Mouse (Mus musculus): Measurements from ENCODE around the gene Xrcc1. TPM values are rescaled to one million over a fixed set of nuclear protein-coding genes. Genes with fewer than 3 reads are reported as not detected.
"Not testable (repeated sequence)": the region's sequence is repeated elsewhere in the genome, so short reads cannot be mapped to it uniquely, and the experiment has no call there.

Xrcc1 gene
- polyA plus RNA-seq, 1 experiment from 2014 or later: 55.0 TPM

- WGBS: 5% methylated on average over 27 of the region's 27 CpGs
These were observed 64.2 kb downstream of the Xrcc1 start, which contains the start of gene Phldb3 for GRCm38 (mm10) chr7:24610144-24610878. TSS of gene Phldb3 (plus strand) at chr7:24610763.

GRCm38 (mm10) chr7:24610879-24611494 lies 64.9 kb downstream of the Xrcc1 start:
- under 1% methylated on average over 36 of the region's 36 CpGs for WGBS
- H3K4me1 ChIP-seq (ENCODE audit: control insufficient read depth, insufficient read depth, low read length): peaks cover 10% of the 10 kb centered on the region; the same call in 1 of the 2 replicates
- H3K9me3 ChIP-seq (ENCODE audit: control insufficient read depth, low read length): no peaks in the 10 kb centered on the region
- DNase-seq: peak; percentile 67
- peak overlapping the region; percentile 45 for H3K4me2 ChIP-seq (ENCODE audit: low read length)
- peaks cover 42% of the 10 kb centered on the region for H3K27me3 ChIP-seq (ENCODE audit: control insufficient read depth, insufficient read depth, low read length)
- peak overlapping the region; percentile 23 for H3K4me3 ChIP-seq (replicated peaks; ENCODE audit: low read depth, low read length)
- no peak overlapping the region for H3K27ac ChIP-seq (replicated peaks; ENCODE audit: low read depth, low read length)
- no peaks in the 10 kb centered on the region for H3K36me3 ChIP-seq (ENCODE audit: control insufficient read depth, insufficient read depth, low read length)
- H3K9ac ChIP-seq (replicated peaks; ENCODE audit: low read length): no peak overlapping the region
- peak; percentile 64; the same call in 1 of the 2 replicates for ATAC-seq (ENCODE audit: low FRiP score, low TSS enrichment)

More at GRCm38 (mm10) chr7:24610144-24610878, 64.2 kb downstream of the Xrcc1 start, which contains the start of gene Phldb3:
- no peaks in the 10 kb centered on the region for H3K9me3 ChIP-seq (ENCODE audit: control insufficient read depth, low read length)
- peaks cover 42% of the 10 kb centered on the region for H3K27me3 ChIP-seq (ENCODE audit: control insufficient read depth, insufficient read depth, low read length)
- peak within 1 kb of the TSS; percentile 23 for H3K4me3 ChIP-seq (replicated peaks; ENCODE audit: low read depth, low read length)
- peak within 1 kb of the TSS; percentile 45 for H3K4me2 ChIP-seq (ENCODE audit: low read length)
- peaks cover 10% of the 10 kb centered on the region; the same call in 1 of the 2 replicates for H3K4me1 ChIP-seq (ENCODE audit: control insufficient read depth, insufficient read depth, low read length)
- no peak for ATAC-seq (ENCODE audit: low FRiP score, low TSS enrichment)
- no peak within 1 kb of the TSS for H3K27ac ChIP-seq (replicated peaks; ENCODE audit: low read depth, low read length)
- DNase-seq: no peak
- no peak within 1 kb of the TSS for H3K9ac ChIP-seq (replicated peaks; ENCODE audit: low read length)
- H3K36me3 ChIP-seq (ENCODE audit: control insufficient read depth, insufficient read depth, low read length): no peaks in the 10 kb centered on the region

- peaks cover 10% of the 10 kb centered on the region; the same call in 1 of the 2 replicates for H3K4me1 ChIP-seq (ENCODE audit: control insufficient read depth, insufficient read depth, low read length)
- H3K4me2 ChIP-seq (ENCODE audit: low read length): no peak overlapping the region; the same call in 1 of the 2 replicates
- peaks cover 42% of the 10 kb centered on the region for H3K27me3 ChIP-seq (ENCODE audit: control insufficient read depth, insufficient read depth, low read length)
- H3K27ac ChIP-seq (replicated peaks; ENCODE audit: low read depth, low read length): no peak overlapping the region
- no peak overlapping the region for H3K4me3 ChIP-seq (replicated peaks; ENCODE audit: low read depth, low read length)
- no peak for DNase-seq
- 15% methylated on average over 7 of the region's 7 CpGs for WGBS
- no peak overlapping the region for H3K9ac ChIP-seq (replicated peaks; ENCODE audit: low read length)
- H3K36me3 ChIP-seq (ENCODE audit: control insufficient read depth, insufficient read depth, low read length): no peaks in the 10 kb centered on the region
- no peak for ATAC-seq (ENCODE audit: low FRiP score, low TSS enrichment)
- no peaks in the 10 kb centered on the region for H3K9me3 ChIP-seq (ENCODE audit: control insufficient read depth, low read length)
These were observed 65.6 kb downstream of the Xrcc1 start for GRCm38 (mm10) chr7:24611709-24612108.

- H3K4me1 ChIP-seq (ENCODE audit: control insufficient read depth, insufficient read depth, low read length): peaks cover 10% of the 10 kb centered on the region; the same call in 1 of the 2 replicates
- no peak overlapping the region for H3K27ac ChIP-seq (replicated peaks; ENCODE audit: low read depth, low read length)
- ATAC-seq (ENCODE audit: low FRiP score, low TSS enrichment) (no peak), DNase-seq (no peak)
- H3K36me3 ChIP-seq (ENCODE audit: control insufficient read depth, insufficient read depth, low read length): no peaks in the 10 kb centered on the region
- H3K4me3 ChIP-seq (replicated peaks; ENCODE audit: low read depth, low read length): no peak overlapping the region
- H3K4me2 ChIP-seq (ENCODE audit: low read length): peak overlapping the region; percentile 6; the same call in 1 of the 2 replicates
- WGBS: 4% methylated on average over 27 of the region's 27 CpGs
- peaks cover 42% of the 10 kb centered on the region for H3K27me3 ChIP-seq (ENCODE audit: control insufficient read depth, insufficient read depth, low read length)
- H3K9me3 ChIP-seq (ENCODE audit: control insufficient read depth, low read length): no peaks in the 10 kb centered on the region
- H3K9ac ChIP-seq (replicated peaks; ENCODE audit: low read length): no peak overlapping the region
These were observed 66.3 kb downstream of the Xrcc1 start for GRCm38 (mm10) chr7:24612308-24612910.

GRCm38 (mm10) chr7:24614816-24615215 lies 68.7 kb downstream of the Xrcc1 start:
- no peaks in the 10 kb centered on the region for H3K9me3 ChIP-seq (ENCODE audit: control insufficient read depth, low read length)
- no peaks in the 10 kb centered on the region for H3K36me3 ChIP-seq (ENCODE audit: control insufficient read depth, insufficient read depth, low read length)
- H3K4me3 ChIP-seq (replicated peaks; ENCODE audit: low read depth, low read length): no peak overlapping the region
- ATAC-seq (ENCODE audit: low FRiP score, low TSS enrichment): no peak
- no peak for DNase-seq
- peaks cover 38% of the 10 kb centered on the region for H3K27me3 ChIP-seq (ENCODE audit: control insufficient read depth, insufficient read depth, low read length)
- WGBS: 76% methylated on average over 13 of the region's 13 CpGs
- H3K9ac ChIP-seq (replicated peaks; ENCODE audit: low read length): no peak overlapping the region
- H3K4me1 ChIP-seq (ENCODE audit: control insufficient read depth, insufficient read depth, low read length): peaks cover 10% of the 10 kb centered on the region; the same call in 1 of the 2 replicates
- H3K27ac ChIP-seq (replicated peaks; ENCODE audit: low read depth, low read length): no peak overlapping the region
- no peak overlapping the region for H3K4me2 ChIP-seq (ENCODE audit: low read length)

- 86% methylated on average over 8 of the region's 8 CpGs for WGBS
- Histone ChIP-seq H3K4me3 (replicated peaks; ENCODE audit: low read depth, low read length) (no peak overlapping the region), H3K4me1 (ENCODE audit: control insufficient read depth, insufficient read depth, low read length) (0 out of 2 replicates have a peak, but pooled peaks cover 2% of the 10 kb centered on the region), H3K27ac (replicated peaks; ENCODE audit: low read depth, low read length) (no peak overlapping the region), H3K9ac (replicated peaks; ENCODE audit: low read length) (no peak overlapping the region), H3K36me3 (ENCODE audit: control insufficient read depth, insufficient read depth, low read length) (no peaks in the 10 kb centered on the region), H3K9me3 (ENCODE audit: control insufficient read depth, low read length) (no peaks in the 10 kb centered on the region), H3K4me2 (ENCODE audit: low read length) (no peak overlapping the region), H3K27me3 (ENCODE audit: control insufficient read depth, insufficient read depth, low read length) (peaks cover 10% of the 10 kb centered on the region)
- no peak for ATAC-seq (ENCODE audit: low FRiP score, low TSS enrichment)
- DNase-seq: no peak
These were observed 71.7 kb downstream of the Xrcc1 start for GRCm38 (mm10) chr7:24617763-24618162.

GRCm38 (mm10) chr7:24618374-24618773 lies 72.3 kb downstream of the Xrcc1 start:
- H3K4me3 ChIP-seq (replicated peaks; ENCODE audit: low read depth, low read length); H3K27ac ChIP-seq (replicated peaks; ENCODE audit: low read depth, low read length); H3K27me3 ChIP-seq (ENCODE audit: control insufficient read depth, insufficient read depth, low read length); DNase-seq; H3K36me3 ChIP-seq (ENCODE audit: control insufficient read depth, insufficient read depth, low read length); H3K9me3 ChIP-seq (ENCODE audit: control insufficient read depth, low read length); ATAC-seq (ENCODE audit: low FRiP score, low TSS enrichment); H3K4me1 ChIP-seq (ENCODE audit: control insufficient read depth, insufficient read depth, low read length); H3K9ac ChIP-seq (replicated peaks; ENCODE audit: low read length); H3K4me2 ChIP-seq (ENCODE audit: low read length): not testable (repeated sequence)
- WGBS: 92% methylated on average over 8 of the region's 8 CpGs

GRCm38 (mm10) chr7:24619671-24620397 lies 73.7 kb downstream of the Xrcc1 start:
- no peaks in the 10 kb centered on the region for H3K36me3 ChIP-seq (ENCODE audit: control insufficient read depth, insufficient read depth, low read length)
- ATAC-seq (ENCODE audit: low FRiP score, low TSS enrichment) (no peak), DNase-seq (no peak)
- H3K4me2 ChIP-seq (ENCODE audit: low read length): no peak overlapping the region
- no peak overlapping the region for H3K9ac ChIP-seq (replicated peaks; ENCODE audit: low read length)
- H3K4me1 ChIP-seq (ENCODE audit: control insufficient read depth, insufficient read depth, low read length): no peaks in the 10 kb centered on the region
- H3K27me3 ChIP-seq (ENCODE audit: control insufficient read depth, insufficient read depth, low read length): no peaks in the 10 kb centered on the region
- WGBS: 51% methylated on average over 13 of the region's 13 CpGs
- no peak overlapping the region for H3K27ac ChIP-seq (replicated peaks; ENCODE audit: low read depth, low read length)
- no peak overlapping the region for H3K4me3 ChIP-seq (replicated peaks; ENCODE audit: low read depth, low read length)
- no peaks in the 10 kb centered on the region for H3K9me3 ChIP-seq (ENCODE audit: control insufficient read depth, low read length)
